Mouse (Mus musculus) forebrain, embryonic 11.5 days (tissue): ENCODE results near the gene Mep1a. TPM values are rescaled to one million over a fixed set of nuclear protein-coding genes. Genes with fewer than 3 reads are reported as not detected.

Experiments
- ATAC-seq: fragments of 200-750 bp; cut with Nextera tagmentation; replicated peaks from 2 replicates; pipeline ENCODE4 v1.8.0; 2017; ENCODE audit warnings: moderate TSS enrichment; ENCODE audit not compliant: low FRiP score
- DNase-seq: peaks from one replicate; pipeline ENCODE4 v3.0.0-alpha.2; 2017; ENCODE audit warnings: low spot score
- H3K27ac ChIP-seq: fragments of 300-500 bp; sonication (generic); 2 replicates; pipeline ENCODE4 v1.5.1; 2014; ENCODE audit warnings: low read depth, low read length
- H3K27me3 ChIP-seq: fragments of 300-500 bp; sonication (generic); 2 replicates; pipeline ENCODE4 v1.6.1; 2014; ENCODE audit warnings: mild to moderate bottlenecking, low read length, mixed read lengths; ENCODE audit not compliant: control insufficient read depth, insufficient read depth
- H3K36me3 ChIP-seq: fragments of 300-500 bp; sonication (generic); 2 replicates; pipeline ENCODE4 v1.6.1; 2014; ENCODE audit warnings: mild to moderate bottlenecking, low read length, moderate library complexity, mixed read lengths; ENCODE audit not compliant: control insufficient read depth, insufficient read depth
- H3K4me1 ChIP-seq: fragments of 300-500 bp; sonication (generic); replicated peaks from 2 replicates; pipeline ENCODE4 v1.6.1; 2014; ENCODE audit warnings: low read length, mixed read lengths; ENCODE audit not compliant: control insufficient read depth, insufficient read depth
- H3K4me2 ChIP-seq: fragments of 300-500 bp; sonication (generic); 2 replicates; pipeline ENCODE4 v1.6.1; 2014; ENCODE audit warnings: low read depth, mild to moderate bottlenecking, low read length, moderate library complexity, mixed read lengths; ENCODE audit not compliant: severe bottlenecking
- H3K4me3 ChIP-seq: fragments of 300-500 bp; sonication (generic); 2 replicates; pipeline ENCODE4 v1.5.1; 2014; ENCODE audit warnings: low read depth, low read length
- H3K9ac ChIP-seq: fragments of 300-500 bp; sonication (generic); 2 replicates; pipeline ENCODE4 v1.6.1; 2014; ENCODE audit warnings: low read length
- H3K9me3 ChIP-seq: fragments of 300-500 bp; sonication (generic); 2 replicates; pipeline ENCODE4 v1.6.1; 2016; ENCODE audit warnings: low read length, mixed read lengths; ENCODE audit not compliant: control insufficient read depth
- WGBS: fragments of 180-500 bp; shearing (Covaris S2); extraction: QIAGEN DNeasy Blood & Tissue Kit; methylation state at CpG from one replicate; pipeline ENCODE4 v1.1.7; 2014; 5-methylcytosine and 5-hydroxymethylcytosine counted together
- polyA plus RNA-seq: library from polyadenylated mRNA; unstranded; fragments of >200 nt; fragmentation: Nextera tagmentation; extraction: Ambion mirVana; gene quantifications from 2 replicates; pipeline ENCODE4 v1.2.1, GENCODE M21; 2014

Mep1a gene
- polyA plus RNA-seq, 1 experiment from 2014 or later, result not detected

DNA sequence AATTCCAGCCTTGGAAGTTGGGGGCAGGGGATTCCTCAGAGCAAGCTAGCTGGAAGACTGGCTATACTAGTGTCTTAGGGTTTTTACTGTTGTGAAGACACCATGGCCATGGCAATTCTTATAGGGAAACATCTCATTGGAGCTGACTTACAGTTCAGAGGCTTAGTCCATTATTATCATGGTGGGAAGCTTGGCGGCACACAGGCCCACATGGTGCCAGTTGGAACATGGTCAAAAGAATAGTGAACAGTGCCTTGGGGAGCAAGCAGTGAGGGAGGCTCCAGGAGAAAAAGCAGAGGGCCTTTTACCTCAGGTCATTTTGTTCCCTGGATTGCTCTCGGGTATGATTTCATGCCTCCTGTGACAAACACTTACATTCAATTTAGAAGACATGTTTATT, 27.9 kb upstream of the Mep1a start:
- H3K27me3 ChIP-seq, result no peaks in the 10 kb centered on the region
- no peak overlapping the region for H3K4me3 ChIP-seq
- 94% methylated on average over 2 of the region's 2 CpGs for WGBS
- no peak overlapping the region for H3K27ac ChIP-seq
- H3K4me1 ChIP-seq, result peaks cover 2% of the 10 kb centered on the region; the same call in 1 of the 2 replicates
- H3K9me3 ChIP-seq, result no peaks in the 10 kb centered on the region
- ATAC-seq (no peak), DNase-seq (no peak)
- H3K9ac ChIP-seq, result no peak overlapping the region
- H3K36me3 ChIP-seq, result no peaks in the 10 kb centered on the region
- no peak overlapping the region for H3K4me2 ChIP-seq

DNA sequence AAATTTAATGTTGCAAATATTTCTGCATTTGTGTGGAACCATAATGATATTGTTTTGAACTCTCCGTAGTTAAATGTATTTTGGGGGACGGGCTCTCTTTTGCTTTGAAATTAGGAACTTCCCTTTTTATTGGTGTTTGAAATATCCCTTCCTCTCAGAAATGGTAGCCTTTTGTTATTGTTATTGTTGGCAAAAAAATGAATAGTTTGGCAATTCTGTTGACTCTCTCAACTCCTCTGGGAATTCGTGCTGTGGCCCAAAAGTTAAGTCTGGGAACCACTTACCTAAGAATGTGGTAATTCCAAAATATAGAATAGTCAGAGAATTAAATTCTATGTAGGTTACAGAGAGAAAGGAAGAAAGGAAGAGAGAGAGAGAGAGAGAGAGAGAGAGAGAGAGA, 17.6 kb upstream of the Mep1a start:
- no peak for DNase-seq
- Histone ChIP-seq H3K9ac (no peak overlapping the region), H3K9me3 (no peaks in the 10 kb centered on the region), H3K27me3 (no peaks in the 10 kb centered on the region), H3K4me1 (no peaks in the 10 kb centered on the region), H3K36me3 (no peaks in the 10 kb centered on the region), H3K4me2 (no peak overlapping the region), H3K4me3 (no peak overlapping the region), H3K27ac (no peak overlapping the region)
- ATAC-seq, result no peak
- 83% methylated on average over 3 of the region's 3 CpGs for WGBS

DNA sequence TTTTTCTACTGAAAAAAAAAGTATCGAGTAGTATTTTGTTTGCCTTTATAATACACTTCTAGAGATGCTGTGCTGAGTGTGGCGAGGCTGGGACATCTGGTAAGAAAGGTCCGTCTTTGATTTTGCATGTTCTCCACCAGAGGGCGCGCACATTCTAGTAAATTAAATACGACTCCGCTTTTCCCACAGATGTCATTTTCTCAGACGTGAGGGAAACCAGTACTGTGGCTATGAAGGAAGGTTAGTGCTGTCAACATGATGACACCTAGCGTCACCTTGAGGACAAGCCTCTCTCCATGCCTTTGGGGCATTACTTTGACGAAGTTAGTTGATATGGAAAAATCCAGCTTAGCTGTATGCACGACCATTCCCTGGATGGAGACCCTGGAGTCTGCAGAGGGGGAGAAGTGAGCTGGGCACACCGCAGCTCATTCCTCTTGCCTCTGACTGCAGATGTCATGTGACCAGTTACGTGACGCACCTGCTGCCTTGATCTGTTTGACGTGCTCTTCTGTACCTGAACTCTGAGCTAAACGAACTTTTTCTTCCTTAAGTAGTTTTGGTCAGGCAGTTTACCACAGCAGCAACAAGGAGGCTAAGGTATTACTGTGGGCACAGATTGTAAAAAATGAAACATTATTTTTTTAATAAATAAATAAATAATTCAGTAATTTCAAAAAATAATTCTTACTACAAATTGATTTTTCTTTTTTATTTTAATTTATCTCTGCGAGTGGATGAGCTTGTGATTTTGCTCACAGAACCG, 16.2 kb upstream of the Mep1a start:
- Histone ChIP-seq H3K27ac (no peak overlapping the region), H3K27me3 (no peaks in the 10 kb centered on the region), H3K4me2 (no peak overlapping the region), H3K36me3 (no peaks in the 10 kb centered on the region), H3K4me1 (no peaks in the 10 kb centered on the region), H3K9me3 (no peaks in the 10 kb centered on the region; the same call in 1 of the 2 replicates), H3K9ac (no peak overlapping the region), H3K4me3 (no peak overlapping the region)
- 32% methylated on average over 18 of the region's 18 CpGs for WGBS
- DNase-seq (peak; percentile 80), ATAC-seq (peak; percentile 67)

DNA sequence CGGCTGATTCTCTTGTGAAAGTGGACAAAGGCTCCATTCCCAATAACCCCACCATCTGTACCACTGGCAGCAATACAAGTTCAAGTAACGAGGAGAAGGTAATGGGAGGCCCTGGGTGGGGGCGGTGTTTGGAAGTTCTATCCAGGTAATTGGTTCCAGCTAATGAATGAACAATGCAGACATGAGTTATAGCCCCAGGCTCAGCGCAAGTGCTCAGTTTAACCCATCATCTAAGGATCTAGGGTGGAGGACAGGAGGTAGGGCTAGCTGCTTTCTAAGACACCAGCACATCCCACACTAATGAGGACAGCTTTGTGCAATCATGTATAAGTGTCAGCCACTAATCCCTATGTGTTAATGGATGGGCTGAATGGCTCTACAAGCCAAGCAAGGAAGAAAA, 8.2 kb upstream of the Mep1a start:
- DNase-seq (peak; percentile 55), ATAC-seq (peak; percentile 82)
- H3K36me3 ChIP-seq, result no peaks in the 10 kb centered on the region
- H3K27me3 ChIP-seq, result no peaks in the 10 kb centered on the region
- no peaks in the 10 kb centered on the region; the same call in 1 of the 2 replicates for H3K4me1 ChIP-seq
- H3K9me3 ChIP-seq, result no peaks in the 10 kb centered on the region; the same call in 1 of the 2 replicates
- no peak overlapping the region for H3K27ac ChIP-seq
- H3K4me2 ChIP-seq, result no peak overlapping the region
- WGBS, result 49% methylated on average over 4 of the region's 4 CpGs
- H3K9ac ChIP-seq, result no peak overlapping the region
- H3K4me3 ChIP-seq, result no peak overlapping the region

DNA sequence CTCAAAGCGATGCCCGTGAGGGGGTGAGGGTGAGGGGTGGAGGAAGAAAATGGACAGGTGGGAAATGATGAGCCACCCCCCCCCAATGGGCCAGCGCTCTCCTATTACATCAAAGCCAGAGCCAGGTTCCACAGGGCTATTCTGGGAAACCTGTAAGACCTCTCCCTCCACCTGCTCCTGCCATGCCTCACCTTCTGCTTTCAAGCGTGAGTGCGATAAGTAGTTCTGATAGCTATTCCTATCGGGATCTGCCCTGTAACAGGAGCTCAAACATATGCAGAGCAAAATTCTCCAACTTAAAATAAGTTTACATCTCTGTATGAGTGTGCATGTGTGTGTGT, 2.0 kb upstream of the Mep1a start:
- no peak overlapping the region for H3K9ac ChIP-seq
- no peak overlapping the region for H3K27ac ChIP-seq
- H3K9me3 ChIP-seq, result no peaks in the 10 kb centered on the region
- H3K36me3 ChIP-seq, result no peaks in the 10 kb centered on the region
- no peak overlapping the region for H3K4me3 ChIP-seq
- no peak for DNase-seq
- H3K4me1 ChIP-seq, result no peaks in the 10 kb centered on the region
- no peak overlapping the region for H3K4me2 ChIP-seq
- ATAC-seq, result no peak
- 83% methylated on average over 6 of the region's 6 CpGs for WGBS
- no peaks in the 10 kb centered on the region for H3K27me3 ChIP-seq

DNA sequence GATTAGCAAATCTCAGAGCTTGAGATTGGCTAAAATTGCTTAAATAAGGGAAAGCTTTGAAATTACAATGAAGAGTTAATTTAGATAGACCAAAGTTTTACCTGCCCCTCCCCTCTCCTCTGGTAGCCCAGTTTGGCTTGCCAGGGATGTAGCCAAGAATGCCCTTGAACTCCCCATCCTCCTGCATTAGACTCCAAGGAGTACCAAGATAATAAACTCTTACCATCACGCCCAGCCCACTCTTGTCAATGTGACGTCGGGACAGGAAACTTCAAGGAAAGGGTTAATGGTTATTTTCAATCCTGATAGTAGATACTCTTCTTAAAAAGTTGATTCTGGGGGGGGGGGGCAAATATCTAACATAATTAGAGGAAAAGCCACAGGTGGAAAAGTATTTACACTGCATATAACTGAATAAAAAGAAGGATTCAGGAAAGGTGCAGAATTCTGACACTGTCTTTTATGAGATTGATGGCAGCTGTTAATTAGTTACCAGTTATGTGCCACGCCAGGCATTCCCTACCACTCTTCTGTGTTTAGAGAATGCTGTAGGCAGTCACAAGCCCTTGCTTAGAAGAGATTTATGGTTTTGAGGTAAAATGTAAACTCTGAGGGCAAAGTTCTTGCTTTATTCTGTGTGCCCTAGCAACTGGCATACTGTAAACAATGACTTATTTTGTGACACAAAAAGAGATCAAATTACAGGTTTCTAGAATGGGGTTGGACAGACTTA, 1.4 kb upstream of the Mep1a start:
- WGBS, result 80% methylated on average over 4 of the region's 4 CpGs

DNA sequence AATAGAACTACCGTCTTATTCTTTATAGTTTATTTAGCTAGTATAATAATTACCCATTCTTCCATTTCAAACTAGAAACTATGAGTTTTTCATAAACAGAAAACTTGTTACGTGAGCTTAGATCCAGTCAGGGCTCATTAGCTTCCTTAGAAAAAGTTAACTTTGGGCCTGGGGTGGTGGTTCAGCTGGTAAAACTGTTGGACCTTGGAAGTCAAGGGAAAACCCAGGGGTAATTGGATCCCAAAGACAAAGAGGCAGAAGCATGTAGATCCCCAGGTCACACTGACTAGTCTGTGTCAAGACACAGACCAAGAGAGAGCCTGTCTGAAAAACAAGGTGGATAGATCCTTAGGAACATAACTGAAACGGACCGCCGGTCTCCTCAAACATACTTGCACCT, 981 bp downstream of the Mep1a start:
- no peak for DNase-seq
- no peaks in the 10 kb centered on the region for H3K36me3 ChIP-seq

More for the DNA sequence above, 1.4 kb upstream of the Mep1a start:
- Histone ChIP-seq H3K4me3 (no peak overlapping the region), H3K4me2 (no peak overlapping the region), H3K4me1 (no peaks in the 10 kb centered on the region), H3K36me3 (no peaks in the 10 kb centered on the region), H3K9ac (no peak overlapping the region), H3K9me3 (no peaks in the 10 kb centered on the region), H3K27me3 (no peaks in the 10 kb centered on the region), H3K27ac (no peak overlapping the region)
- no peak for DNase-seq
- ATAC-seq, result no peak

DNA sequence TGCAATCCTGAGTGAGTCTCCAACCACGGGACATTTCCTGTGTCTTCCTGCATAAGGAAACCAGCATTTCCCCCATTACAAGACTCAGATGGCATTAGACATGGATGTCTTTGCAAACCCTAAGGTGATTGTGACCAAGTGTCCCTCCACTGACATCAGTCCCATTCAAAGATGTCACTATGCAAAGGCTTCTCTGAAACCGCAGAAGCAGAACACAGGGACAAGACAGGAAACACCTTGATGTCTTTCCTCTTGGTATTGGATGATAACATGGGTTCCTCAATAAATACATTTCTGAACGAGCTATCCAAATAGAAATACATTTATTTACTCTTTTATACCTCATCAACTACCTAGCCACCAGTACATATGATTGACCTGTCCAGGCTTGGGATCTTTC, 1.4 kb downstream of the Mep1a start:
- Histone ChIP-seq H3K4me1 (no peaks in the 10 kb centered on the region), H3K4me3 (no peak overlapping the region), H3K36me3 (no peaks in the 10 kb centered on the region), H3K27ac (no peak overlapping the region), H3K4me2 (no peak overlapping the region), H3K9me3 (no peaks in the 10 kb centered on the region), H3K27me3 (no peaks in the 10 kb centered on the region), H3K9ac (no peak overlapping the region)
- ATAC-seq (no peak), DNase-seq (no peak)
- 80% methylated on average over 3 of the region's 3 CpGs for WGBS

More for the DNA sequence above, 981 bp downstream of the Mep1a start:
- no peak overlapping the region for H3K4me2 ChIP-seq
- H3K9me3 ChIP-seq, result no peaks in the 10 kb centered on the region
- no peak overlapping the region for H3K4me3 ChIP-seq
- H3K4me1 ChIP-seq, result no peaks in the 10 kb centered on the region
- no peaks in the 10 kb centered on the region for H3K27me3 ChIP-seq
- H3K27ac ChIP-seq, result no peak overlapping the region
- no peak overlapping the region for H3K9ac ChIP-seq
- 95% methylated on average over 5 of the region's 5 CpGs for WGBS
- no peak for ATAC-seq
